ENCODE assay signal across 24 mouse cellular contexts in genomic region chr6:109230391-109230790, GRCm38 (mm10).
DNase-seq lines count a peak whose midpoint lies in the region; ATAC-seq and TF ChIP-seq lines count a peak whose summit lies in the region.
"Had no signal": no experiment of that assay in that cellular context is flagged by ENCODE, and none has a peak within 500 bp of the region (broad histone marks: within the 10 kb centered on the region; RNA-seq: fewer than 3 reads in every experiment).

No protein-coding gene starts in this region.

- 83% methylated on average over 6 of the region's 6 CpGs for WGBS in hindbrain, embryonic 14.5 days

- TF ChIP-seq POLR2A in brain, embryonic 14.5 days (IDR thresholded peaks at IDR 0.05; ENCODE audit: borderline replicate concordance, extremely low read depth, insufficient read depth, insufficient read length, poor library complexity, severe bottlenecking): no peak

- no peak for ATAC-seq in hindbrain, embryonic 14.5 days (ENCODE audit: low FRiP score)
- ATAC-seq: activated CD4-positive, CD25-positive, alpha-beta regulatory T cell, adult 4 months; CD4-positive, CD25-positive, alpha-beta regulatory T cell, adult 4 months; Patski had no signal

- H3K4me1 ChIP-seq in hindbrain, embryonic 14.5 days (replicated peaks; ENCODE audit: control insufficient read depth, insufficient read depth, low read length): no peaks in the 10 kb centered on the region

- H3K4me2 ChIP-seq in hindbrain, embryonic 14.5 days (replicated peaks): no peak overlapping the region

- no peaks in the 10 kb centered on the region for H3K9me3 ChIP-seq in hindbrain, embryonic 14.5 days (ENCODE audit: control insufficient read depth, low read length)
- H3K9me3 ChIP-seq: G1E had no signal

- no peaks in the 10 kb centered on the region for H3K36me3 ChIP-seq in hindbrain, embryonic 14.5 days (replicated peaks; ENCODE audit: control insufficient read depth, insufficient read depth)
- H3K36me3 ChIP-seq: G1E had no signal

- H3K27ac ChIP-seq in hindbrain, embryonic 14.5 days: no peak overlapping the region

- intact Hi-C loops in left cerebral cortex, postnatal 25 days (cut with DNase I): no loop called here

- H3K4me3 ChIP-seq in hindbrain, embryonic 14.5 days (replicated peaks; ENCODE audit: low read length): no peak overlapping the region

- no peak for TF ChIP-seq CTCF in brain, embryonic 14.5 days (IDR thresholded peaks at IDR 0.05; ENCODE audit: borderline replicate concordance, extremely low read depth, insufficient read depth, insufficient read length)

- no peaks in the 10 kb centered on the region for H3K27me3 ChIP-seq in hindbrain, embryonic 14.5 days (ENCODE audit: control insufficient read depth, insufficient read depth, low read length)
- H3K27me3 ChIP-seq: CH12.LX, Patski had no signal

- H3K9ac ChIP-seq in hindbrain, embryonic 14.5 days: no peak overlapping the region

- peak; percentile 0 for DNase-seq in Muller cell, postnatal 12 days (ENCODE audit: inconsistent ontology term)
- DNase-seq in brain, embryonic 14.5 days (ENCODE audit: low read depth): peak; percentile 8
- DNase-seq in retina, embryonic 14.5 days (ENCODE audit: low spot score): peak; percentile 73
- DNase-seq in retina, postnatal 1 day: peak; percentile 66
- DNase-seq in gastrocnemius, adult 18-20 months (ENCODE audit: low spot score): no peak
- DNase-seq in heart, adult 18-20 months: no peak
- no peak for DNase-seq in left cerebral cortex, postnatal 25 days (ENCODE audit: low spot score in 2 of 2)
- DNase-seq in hindbrain, embryonic 14.5 days (ENCODE audit: low spot score): no peak
- DNase-seq: adrenal gland, adult 2 months; adrenal gland, adult 8-10 months; adrenal gland, postnatal 10 days; adrenal gland, postnatal 14 days; adrenal gland, postnatal 25 days; adrenal gland, postnatal 36 days; B cell, adult 2 months; cerebellum, adult 11 months; cerebellum, adult 11-12 months; cerebellum, adult 18-20 months; cerebellum, adult 2 months had no signal

Comparison
In these comparisons a context has a peak if more than half of its experiments do, and no peak if none do; other contexts are left out.
1. DNase-seq: peak in Muller cell, postnatal 12 days (single experiment), brain, embryonic 14.5 days (single experiment), retina, embryonic 14.5 days (single experiment) and retina, postnatal 1 day (single experiment); none in gastrocnemius, adult 18-20 months (single experiment), heart, adult 18-20 months (0 of 2), left cerebral cortex, postnatal 25 days (0 of 2) and hindbrain, embryonic 14.5 days (single experiment).